13 mouse cellular contexts compared by ENCODE assay signal in the genomic region with DNA sequence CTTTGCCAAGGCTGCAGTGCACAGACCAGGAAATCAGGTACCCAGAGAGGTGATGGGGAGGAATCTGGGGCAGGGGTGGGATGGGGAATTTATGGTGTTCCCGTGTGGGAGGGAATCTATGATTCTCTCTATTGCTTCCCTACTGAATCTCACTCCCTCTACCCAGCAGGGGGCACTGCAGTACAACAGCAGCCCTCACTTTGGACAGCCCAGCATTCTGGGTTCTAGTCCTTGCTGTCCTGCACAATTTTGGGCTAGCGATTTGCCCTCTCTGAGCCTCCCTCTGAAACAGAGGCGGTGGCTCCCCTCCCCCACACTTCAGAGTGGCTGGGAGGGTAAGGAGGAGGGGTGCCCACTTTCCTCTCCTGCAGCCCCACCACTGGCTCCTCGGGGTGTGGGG. TPM values are rescaled to one million over a fixed set of nuclear protein-coding genes. Genes with fewer than 3 reads are reported as not detected.
DNase-seq lines count a peak whose midpoint lies in the region; TF ChIP-seq lines count a peak whose summit lies in the region.
"Had no signal": no experiment of that assay in that cellular context is flagged by ENCODE, and none has a peak within 500 bp of the region (broad histone marks: within the 10 kb centered on the region; RNA-seq: fewer than 3 reads in every experiment).

No protein-coding gene starts in this region.

- no peak for DNase-seq in gastrocnemius, adult 2 months
- no peak for DNase-seq in gastrocnemius, postnatal 14 days
- DNase-seq in lung, adult 2 months, result no peak
- no peak for DNase-seq in lung, postnatal 25 days (ENCODE audit: low spot score)
- DNase-seq in A20 (ENCODE audit: low read depth, low spot score), result peak; percentile 25
- DNase-seq in brain, embryonic 14.5 days (ENCODE audit: low read depth), result no peak
- DNase-seq in adipocyte (ENCODE audit: low spot score), result no peak
- no peak for DNase-seq in cerebellum, adult 9-10 months
- DNase-seq: adrenal gland, adult 2 months; gastrocnemius, postnatal 10 days; lung, postnatal 14 days had no signal

- H3K27ac ChIP-seq in gastrocnemius, adult 2 months, result no peak overlapping the region

- H3K4me3 ChIP-seq in gastrocnemius, adult 2 months, result no peak overlapping the region
- H3K4me3 ChIP-seq in lung, adult 2 months (replicated peaks; ENCODE audit: extremely low read depth, low read depth, low read length), result no peak overlapping the region

- TF ChIP-seq POLR2A in lung, adult 2 months (IDR thresholded peaks at IDR 0.05; ENCODE audit: borderline replicate concordance, extremely low read depth, low read depth, low read length), result no peak
- TF ChIP-seq POLR2A in brain, embryonic 14.5 days (IDR thresholded peaks at IDR 0.05; ENCODE audit: borderline replicate concordance, extremely low read depth, insufficient read depth, insufficient read length, poor library complexity, severe bottlenecking), result no peak

- H3K4me1 ChIP-seq in lung, adult 2 months (ENCODE audit: control insufficient read depth, insufficient read depth, low read length), result no peaks in the 10 kb centered on the region; the same call in 1 of the 2 replicates

- WGBS in lung, adult 2 months, result 32% methylated on average over 4 of the region's 4 CpGs

- intact Hi-C loops in gastrocnemius, adult 2 months (cut with DNase I), result loop anchor here (10.0 kb wide), 2 partner anchors 314 to 366 kb away; no protein-coding TSS in a partner anchor
- intact Hi-C loops in gastrocnemius, postnatal 14 days (cut with DNase I; ENCODE audit: low total_unique reads), result loop anchor here (5.0 to 10.0 kb wide), 2 partner anchors 63 to 96 kb away; no protein-coding TSS in a partner anchor

- TF ChIP-seq CTCF in gastrocnemius, adult 2 months (IDR thresholded peaks at IDR 0.05), result peak; percentile 11; the same call in 1 of the 2 replicates
- TF ChIP-seq CTCF in lung, adult 2 months (IDR thresholded peaks at IDR 0.05; ENCODE audit: insufficient read depth, low read length), result peak; percentile 32; the same call in 1 of the 2 replicates
- peak; percentile 52; the same call in 1 of the 2 replicates for TF ChIP-seq CTCF in brain, embryonic 14.5 days (IDR thresholded peaks at IDR 0.05; ENCODE audit: borderline replicate concordance, extremely low read depth, insufficient read depth, insufficient read length)

RNA-seq across cellular contexts. Expression of gene Gas2l2, which starts 8.9 kb away (rescaled TPM):
- total RNA-seq in gastrocnemius, adult 2 months (2021), result not detected
- total RNA-seq in gastrocnemius, postnatal 14 days (2021), result not detected
- polyA plus RNA-seq in lung, adult 2 months (2012; rRNA removed), result 2.8 TPM in 2 replicates
- polyA plus RNA-seq in brain, embryonic 14.5 days (2012; rRNA removed), result 0.21 and 0.63 TPM in 2 replicates
- total RNA-seq: adrenal gland, adult 2 months; gastrocnemius, postnatal 10 days had no signal
- polyA plus RNA-seq: adrenal gland, adult 2 months; G1E; kidney, embryonic 16.5 days had no signal

RNA-seq across cellular contexts. Expression of gene Rasl10b, which starts 11.4 kb away (rescaled TPM):
- total RNA-seq in gastrocnemius, adult 2 months (2021), result under 1 TPM; 0.36 to 0.50 TPM
- under 1 TPM; 0.31 to 0.45 TPM for total RNA-seq in gastrocnemius, postnatal 14 days (2021)
- 1.9 and 2.4 TPM in 2 replicates for polyA plus RNA-seq in lung, adult 2 months (2012; rRNA removed)
- polyA plus RNA-seq in brain, embryonic 14.5 days (2012; rRNA removed), result 74.3 and 88.9 TPM in 2 replicates
- total RNA-seq: G1E had no signal

RNA-seq across cellular contexts. Expression of gene 1700020L24Rik, which starts 17.1 kb away (rescaled TPM):
- total RNA-seq in gastrocnemius, adult 2 months (2021), result not detected
- total RNA-seq in gastrocnemius, postnatal 14 days (2021), result not detected
- polyA plus RNA-seq in lung, adult 2 months (2012; rRNA removed), result 0.54 TPM in 1 of 2 replicates, not detected in the other
- 0.53 and 0.55 TPM in 2 replicates for polyA plus RNA-seq in brain, embryonic 14.5 days (2012; rRNA removed)
- total RNA-seq: G1E had no signal
- polyA plus RNA-seq: G1E; kidney, embryonic 16.5 days had no signal

RNA-seq across cellular contexts. Expression of gene Mmp28, which starts 42.5 kb away (rescaled TPM):
- 1 to 10 TPM; 1.9 to 3.2 TPM for total RNA-seq in gastrocnemius, adult 2 months (2021)
- 1 to 10 TPM; 3.7 to 4.0 TPM for total RNA-seq in gastrocnemius, postnatal 14 days (2021)
- polyA plus RNA-seq in lung, adult 2 months (2012; rRNA removed), result 20.1 and 33.3 TPM in 2 replicates
- 5.5 and 9.1 TPM in 2 replicates for polyA plus RNA-seq in brain, embryonic 14.5 days (2012; rRNA removed)
- polyA plus RNA-seq: G1E had no signal

RNA-seq across cellular contexts. Expression of gene Taf15, which starts 52.5 kb away (rescaled TPM):
- total RNA-seq in gastrocnemius, adult 2 months (2021), result 10 to 100 TPM; 27.1 to 30.5 TPM
- total RNA-seq in gastrocnemius, postnatal 14 days (2021), result 10 to 100 TPM; 22.5 to 24.5 TPM
- 8.5 and 10.7 TPM in 2 replicates for polyA plus RNA-seq in lung, adult 2 months (2012; rRNA removed)
- polyA plus RNA-seq in brain, embryonic 14.5 days (2012; rRNA removed), result 51.0 and 92.8 TPM in 2 replicates
